Mouse (Mus musculus): ENCODE data around the gene Mok.
"Not testable (repeated sequence)": the region's sequence is repeated elsewhere in the genome, so short reads cannot be mapped to it uniquely, and the experiment has no call there.

The Mok gene

GRCm38 (mm10) chr12:110840348-110841198 lies at the start of gene Mok:
Mok (minus strand) TSS chr12:110840939.
- DNase-seq, result peak; percentile 100

- peak; percentile 100 for DNase-seq
These were observed 48.6 kb upstream of the Mok start, which contains the start of the genes Cinp and Tecpr2 for GRCm38 (mm10) chr12:110889036-110890020. Cinp (minus strand) TSS chr12:110889145. Tecpr2 (plus strand) TSS chr12:110889264.

GRCm38 (mm10) chr12:110888606-110889005 lies 47.9 kb upstream of the Mok start:
- DNase-seq, result no peak

GRCm38 (mm10) chr12:110888106-110888505 lies 47.4 kb upstream of the Mok start:
- DNase-seq, result no peak

- no peak for DNase-seq
These were observed 44.5 kb upstream of the Mok start for GRCm38 (mm10) chr12:110885251-110885650.

- no peak for DNase-seq
These were observed 41.6 kb upstream of the Mok start for GRCm38 (mm10) chr12:110882291-110882690.

GRCm38 (mm10) chr12:110875351-110875750 lies 34.6 kb upstream of the Mok start:
- DNase-seq, result no peak

- DNase-seq, result no peak
These were observed 30.5 kb upstream of the Mok start for GRCm38 (mm10) chr12:110871247-110871646.

- no peak for DNase-seq
These were observed 29.4 kb upstream of the Mok start for GRCm38 (mm10) chr12:110870107-110870506.

- no peak for DNase-seq
These were observed 25.2 kb upstream of the Mok start for GRCm38 (mm10) chr12:110865989-110866388.

- no peak for DNase-seq
These were observed 24.8 kb upstream of the Mok start for GRCm38 (mm10) chr12:110865571-110865970.

- DNase-seq, result no peak
These were observed 23.3 kb upstream of the Mok start for GRCm38 (mm10) chr12:110864008-110864407.

- DNase-seq, result no peak
These were observed 20.5 kb upstream of the Mok start for GRCm38 (mm10) chr12:110861256-110861655.

GRCm38 (mm10) chr12:110860293-110860692 lies 19.6 kb upstream of the Mok start:
- DNase-seq, result no peak

- DNase-seq, result not testable (repeated sequence)
These were observed 17.9 kb upstream of the Mok start for GRCm38 (mm10) chr12:110858681-110859080.

GRCm38 (mm10) chr12:110857196-110857595 lies 16.5 kb upstream of the Mok start:
- DNase-seq, result no peak

GRCm38 (mm10) chr12:110854786-110855737 lies 14.3 kb upstream of the Mok start:
- DNase-seq, result no peak

- no peak for DNase-seq
These were observed 11.2 kb upstream of the Mok start for GRCm38 (mm10) chr12:110851923-110852322.

GRCm38 (mm10) chr12:110851414-110851813 lies 10.7 kb upstream of the Mok start:
- no peak for DNase-seq

GRCm38 (mm10) chr12:110850929-110851256 lies 10.2 kb upstream of the Mok start:
- DNase-seq, result peak; percentile 93

- DNase-seq, result peak; percentile 99
These were observed 9.5 kb upstream of the Mok start, which contains the start of gene Zfp839 for GRCm38 (mm10) chr12:110850010-110850928. Zfp839 (plus strand) TSS chr12:110850253.

Measured in heart, adult 11 months (tissue).